Mouse (Mus musculus) kidney, embryonic 16.5 days (tissue): ENCODE results near the gene Oprm1. TPM values are rescaled to one million over a fixed set of nuclear protein-coding genes. Genes with fewer than 3 reads are reported as not detected.
A peak's percentile ranks its signal among the peaks of the same experiment; 100 is the strongest.

Source experiments
- ATAC-seq: fragments of 200-750 bp; cut with Nextera tagmentation; 2 replicates; pipeline ENCODE4 v1.8.0; 2017; ENCODE audit warnings: moderate TSS enrichment; ENCODE audit not compliant: low FRiP score, low TSS enrichment
- H3K27ac ChIP-seq: fragments of 300-500 bp; sonication (generic); 2 replicates; pipeline ENCODE4 v1.5.1; 2014; ENCODE audit warnings: low read length
- H3K27me3 ChIP-seq: fragments of 300-500 bp; sonication (generic); 2 replicates; pipeline ENCODE4 v1.6.1; 2014; ENCODE audit warnings: low read length, control low read depth, mixed read lengths; ENCODE audit not compliant: insufficient read depth
- H3K36me3 ChIP-seq: fragments of 300-500 bp; sonication (generic); 2 replicates; pipeline ENCODE4 v1.6.1; 2014; ENCODE audit warnings: low read length, control low read depth, mixed read lengths; ENCODE audit not compliant: insufficient read depth
- H3K4me1 ChIP-seq: fragments of 300-500 bp; sonication (generic); 2 replicates; pipeline ENCODE4 v1.6.1; 2014; ENCODE audit warnings: low read length, control low read depth, mixed read lengths; ENCODE audit not compliant: insufficient read depth
- H3K4me2 ChIP-seq: fragments of 300-500 bp; sonication (generic); replicated peaks from 2 replicates; pipeline ENCODE4 v1.6.1; 2014; ENCODE audit warnings: low read depth, low read length
- H3K4me3 ChIP-seq: fragments of 300-500 bp; sonication (generic); 2 replicates; pipeline ENCODE4 v1.5.1; 2014; ENCODE audit warnings: mild to moderate bottlenecking, low read length
- H3K9ac ChIP-seq: fragments of 300-500 bp; sonication (generic); replicated peaks from 2 replicates; pipeline ENCODE4 v1.6.1; 2014; ENCODE audit warnings: low read length
- H3K9me3 ChIP-seq: fragments of 300-500 bp; sonication (generic); 2 replicates; pipeline ENCODE4 v1.6.1; 2016; ENCODE audit warnings: low read length, control low read depth
- WGBS: fragments of 180-500 bp; shearing (Covaris S2); extraction: QIAGEN DNeasy Blood & Tissue Kit; methylation state at CpG from one replicate; pipeline ENCODE4 v1.1.7; 2014; 5-methylcytosine and 5-hydroxymethylcytosine counted together
- polyA plus RNA-seq: library from polyadenylated mRNA; unstranded; fragments of >200 nt; fragmentation: Nextera tagmentation; extraction: Ambion mirVana; gene quantifications from 2 replicates; pipeline ENCODE4 v1.2.1, GENCODE M21; 2015

Oprm1 gene
- polyA plus RNA-seq, 1 experiment from 2014 or later: 0.24 TPM

GRCm38 (mm10) chr10:7049901-7050300, 291.6 kb downstream of the Oprm1 start:
- no peak for ATAC-seq
- no peaks in the 10 kb centered on the region for H3K9me3 ChIP-seq
- H3K36me3 ChIP-seq: no peaks in the 10 kb centered on the region
- no peak overlapping the region for H3K9ac ChIP-seq
- H3K4me1 ChIP-seq: peaks cover 20% of the 10 kb centered on the region
- no peak overlapping the region for H3K27ac ChIP-seq
- WGBS: 76% methylated on average over 3 of the region's 3 CpGs
- no peak overlapping the region for H3K4me3 ChIP-seq
- H3K27me3 ChIP-seq: no peaks in the 10 kb centered on the region
- no peak overlapping the region for H3K4me2 ChIP-seq

- H3K9ac ChIP-seq: peak within 1 kb of the TSS; percentile 54; the same call in 1 of the 2 replicates
- peak within 1 kb of the TSS; percentile 75 for H3K27ac ChIP-seq
- no peaks in the 10 kb centered on the region for H3K27me3 ChIP-seq
- H3K4me2 ChIP-seq: peak within 1 kb of the TSS; percentile 29
- peaks cover 16% of the 10 kb centered on the region for H3K4me1 ChIP-seq
- ATAC-seq: peak; percentile 36; the same call in 1 of the 2 replicates
- no peaks in the 10 kb centered on the region for H3K36me3 ChIP-seq
- H3K4me3 ChIP-seq: peak within 1 kb of the TSS; percentile 18; the same call in 1 of the 2 replicates
- H3K9me3 ChIP-seq: no peaks in the 10 kb centered on the region
- WGBS: 33% methylated on average over 12 of the region's 12 CpGs
These were observed 294.2 kb downstream of the Oprm1 start, which contains the start of gene Ipcef1 for GRCm38 (mm10) chr10:7052315-7053017. TSS of gene Ipcef1 (minus strand) at chr10:7052478.

- H3K4me3 ChIP-seq: peak overlapping the region; percentile 25
- peak overlapping the region; percentile 88 for H3K27ac ChIP-seq
- H3K4me2 ChIP-seq: peak overlapping the region; percentile 29; the same call in 1 of the 2 replicates
- WGBS: 64% methylated on average over 6 of the region's 6 CpGs
- no peaks in the 10 kb centered on the region for H3K36me3 ChIP-seq
- no peaks in the 10 kb centered on the region for H3K9me3 ChIP-seq
- H3K9ac ChIP-seq: no peak overlapping the region
- H3K27me3 ChIP-seq: no peaks in the 10 kb centered on the region
- peaks cover 12% of the 10 kb centered on the region for H3K4me1 ChIP-seq
- ATAC-seq: peak; percentile 85
These were observed 296.4 kb downstream of the Oprm1 start for GRCm38 (mm10) chr10:7054560-7055205.

- no peak for ATAC-seq
These were observed 299.2 kb downstream of the Oprm1 start for GRCm38 (mm10) chr10:7057546-7057945.

GRCm38 (mm10) chr10:7060326-7060725, 302.0 kb downstream of the Oprm1 start:
- ATAC-seq: peak; percentile 73; the same call in 1 of the 2 replicates
- H3K36me3 ChIP-seq: no peaks in the 10 kb centered on the region

More at GRCm38 (mm10) chr10:7057546-7057945, 299.2 kb downstream of the Oprm1 start:
- Histone ChIP-seq H3K27me3 (no peaks in the 10 kb centered on the region), H3K4me3 (no peak overlapping the region), H3K27ac (no peak overlapping the region), H3K9me3 (no peaks in the 10 kb centered on the region), H3K4me2 (no peak overlapping the region), H3K36me3 (no peaks in the 10 kb centered on the region), H3K9ac (no peak overlapping the region), H3K4me1 (peaks cover 6% of the 10 kb centered on the region)
- 68% methylated on average over 1 of the region's 1 CpGs for WGBS

GRCm38 (mm10) chr10:7062993-7063392, 304.7 kb downstream of the Oprm1 start:
- H3K27me3 ChIP-seq: no peaks in the 10 kb centered on the region
- no peak overlapping the region for H3K27ac ChIP-seq
- WGBS: 79% methylated on average over 7 of the region's 7 CpGs
- no peak overlapping the region for H3K9ac ChIP-seq
- no peaks in the 10 kb centered on the region for H3K4me1 ChIP-seq
- ATAC-seq: no peak
- no peak overlapping the region for H3K4me3 ChIP-seq
- no peaks in the 10 kb centered on the region for H3K9me3 ChIP-seq
- no peak overlapping the region for H3K4me2 ChIP-seq
- no peaks in the 10 kb centered on the region for H3K36me3 ChIP-seq

More at GRCm38 (mm10) chr10:7060326-7060725, 302.0 kb downstream of the Oprm1 start:
- Histone ChIP-seq H3K27me3 (no peaks in the 10 kb centered on the region), H3K9ac (no peak overlapping the region), H3K4me3 (no peak overlapping the region), H3K4me2 (no peak overlapping the region), H3K27ac (no peak overlapping the region), H3K9me3 (no peaks in the 10 kb centered on the region), H3K4me1 (peaks cover 4% of the 10 kb centered on the region; the same call in 1 of the 2 replicates)
- WGBS: 29% methylated on average over 5 of the region's 5 CpGs

GRCm38 (mm10) chr10:7063752-7064457, 305.6 kb downstream of the Oprm1 start:
- H3K4me2 ChIP-seq: no peak overlapping the region
- H3K27me3 ChIP-seq: no peaks in the 10 kb centered on the region
- ATAC-seq: no peak
- H3K27ac ChIP-seq: no peak overlapping the region
- H3K36me3 ChIP-seq: no peaks in the 10 kb centered on the region
- no peaks in the 10 kb centered on the region for H3K4me1 ChIP-seq
- H3K9me3 ChIP-seq: no peaks in the 10 kb centered on the region
- WGBS: 80% methylated on average over 9 of the region's 9 CpGs
- H3K9ac ChIP-seq: no peak overlapping the region
- H3K4me3 ChIP-seq: no peak overlapping the region

GRCm38 (mm10) chr10:7068608-7069007, 310.3 kb downstream of the Oprm1 start:
- no peak for ATAC-seq
- Histone ChIP-seq H3K9ac (no peak overlapping the region), H3K4me3 (no peak overlapping the region), H3K27me3 (no peaks in the 10 kb centered on the region), H3K9me3 (no peaks in the 10 kb centered on the region), H3K27ac (no peak overlapping the region), H3K4me2 (no peak overlapping the region), H3K36me3 (no peaks in the 10 kb centered on the region), H3K4me1 (peaks cover 7% of the 10 kb centered on the region)
- WGBS: 76% methylated on average over 12 of the region's 12 CpGs

GRCm38 (mm10) chr10:7069090-7069489, 310.8 kb downstream of the Oprm1 start:
- H3K4me3 ChIP-seq: no peak overlapping the region
- no peaks in the 10 kb centered on the region for H3K27me3 ChIP-seq
- H3K4me1 ChIP-seq: peaks cover 7% of the 10 kb centered on the region
- no peak for ATAC-seq
- no peaks in the 10 kb centered on the region for H3K36me3 ChIP-seq
- H3K27ac ChIP-seq: no peak overlapping the region
- no peaks in the 10 kb centered on the region for H3K9me3 ChIP-seq
- no peak overlapping the region for H3K4me2 ChIP-seq
- WGBS: 94% methylated on average over 2 of the region's 2 CpGs
- H3K9ac ChIP-seq: no peak overlapping the region
